8 mouse cellular contexts compared by ENCODE assay signal in the genomic region with DNA sequence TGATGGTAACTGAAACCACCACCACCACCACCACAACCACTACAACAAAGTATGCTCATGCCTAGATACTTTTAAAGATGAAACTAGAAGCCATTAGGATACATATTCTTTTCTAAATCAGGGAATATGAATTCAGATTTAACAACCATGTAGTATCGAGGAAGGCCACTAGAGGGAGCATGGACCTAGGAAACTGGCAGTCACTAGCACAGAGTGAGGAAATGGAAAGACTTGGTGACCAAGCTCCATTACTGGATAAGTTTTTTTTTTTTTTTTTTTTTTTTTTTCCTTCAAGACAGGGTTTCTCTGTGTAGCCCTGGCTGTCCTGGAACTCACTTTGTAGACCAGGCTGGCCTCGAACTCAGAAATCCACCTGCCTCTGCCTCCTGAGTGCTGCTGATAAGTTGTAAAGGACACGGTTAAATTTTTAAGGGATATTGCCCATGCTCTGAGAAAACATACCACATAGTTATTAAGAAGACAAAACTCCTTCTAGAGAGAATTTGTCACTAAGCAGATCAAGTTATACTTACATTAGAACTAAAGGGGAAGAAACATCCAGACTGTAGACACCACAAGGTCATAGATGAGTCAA. TPM values are rescaled to one million over a fixed set of nuclear protein-coding genes. Genes with fewer than 3 reads are reported as not detected.
A peak's percentile ranks its signal among the peaks of the same experiment; 100 is the strongest.
DNase-seq lines count a peak whose midpoint lies in the region; ATAC-seq and TF ChIP-seq lines count a peak whose summit lies in the region.
"Had no signal": no experiment of that assay in that cellular context is flagged by ENCODE, and none has a peak within 500 bp of the region (broad histone marks: within the 10 kb centered on the region; RNA-seq: fewer than 3 reads in every experiment).

No protein-coding gene starts in this region.

- TF ChIP-seq EP300 in ES-Bruce4 (IDR thresholded peaks at IDR 0.05; ENCODE audit: insufficient read depth, low read depth, low read length): no peak

- no peak overlapping the region for H3K27ac ChIP-seq in ES-Bruce4 (ENCODE audit: insufficient read depth, low read length)
- no peak overlapping the region for H3K27ac ChIP-seq in forebrain, embryonic 15.5 days (replicated peaks)
- no peak overlapping the region for H3K27ac ChIP-seq in neural tube, embryonic 15.5 days (replicated peaks)
- H3K27ac ChIP-seq: heart, embryonic 13.5 days had no signal

- peak; percentile 85 to 86 for DNase-seq in left cerebral cortex, postnatal 14 days (ENCODE audit: low spot score in 2 of 2)
- DNase-seq in left cerebral cortex, adult 11 months (ENCODE audit: low spot score): no peak
- DNase-seq in brain, adult 2 months (ENCODE audit: low read depth, low spot score): peak; percentile 78
- peak; percentile 54 for DNase-seq in large intestine, adult 2 months (ENCODE audit: low read depth, low spot score)

- WGBS in forebrain, embryonic 15.5 days: 46% methylated on average over 3 of the region's 3 CpGs
- 46% methylated on average over 3 of the region's 3 CpGs for WGBS in large intestine, adult 2 months
- WGBS in neural tube, embryonic 15.5 days: 49% methylated on average over 3 of the region's 3 CpGs

- no peaks in the 10 kb centered on the region for H3K4me1 ChIP-seq in ES-Bruce4 (ENCODE audit: control insufficient read depth, insufficient read depth, low read length)
- no peaks in the 10 kb centered on the region for H3K4me1 ChIP-seq in forebrain, embryonic 15.5 days
- H3K4me1 ChIP-seq in neural tube, embryonic 15.5 days: 0 out of 2 replicates have a peak, but pooled peaks cover 3% of the 10 kb centered on the region
- H3K4me1 ChIP-seq: heart, embryonic 13.5 days had no signal

- no peak overlapping the region for H3K4me3 ChIP-seq in ES-Bruce4 (ENCODE audit: low read depth, low read length)
- H3K4me3 ChIP-seq in forebrain, embryonic 15.5 days: no peak overlapping the region
- H3K4me3 ChIP-seq in neural tube, embryonic 15.5 days (replicated peaks): no peak overlapping the region
- H3K4me3 ChIP-seq: heart, embryonic 13.5 days had no signal

- peak; percentile 57; the same call in 1 of the 2 replicates for ATAC-seq in forebrain, embryonic 15.5 days (replicated peaks)
- ATAC-seq in neural tube, embryonic 15.5 days (ENCODE audit: low FRiP score): peak; percentile 38; the same call in 1 of the 2 replicates

- no peak for TF ChIP-seq POLR2A in ES-Bruce4 (IDR thresholded peaks at IDR 0.05; ENCODE audit: insufficient read depth, low read length)

- peak; percentile 4 for TF ChIP-seq CTCF in ES-Bruce4 (IDR thresholded peaks at IDR 0.05; ENCODE audit: low read depth, low read length)

- H3K9ac ChIP-seq in ES-Bruce4 (ENCODE audit: low read depth, poor library complexity, severe bottlenecking): no peak overlapping the region
- no peak overlapping the region for H3K9ac ChIP-seq in forebrain, embryonic 15.5 days (replicated peaks)
- H3K9ac ChIP-seq in neural tube, embryonic 15.5 days (replicated peaks): no peak overlapping the region
- H3K9ac ChIP-seq: heart, embryonic 13.5 days had no signal

- H3K36me3 ChIP-seq in ES-Bruce4 (ENCODE audit: control insufficient read depth, insufficient read depth, low read length, poor library complexity, severe bottlenecking): no peaks in the 10 kb centered on the region; the same call in 1 of the 2 replicates
- no peaks in the 10 kb centered on the region for H3K36me3 ChIP-seq in forebrain, embryonic 15.5 days
- H3K36me3 ChIP-seq in neural tube, embryonic 15.5 days: no peaks in the 10 kb centered on the region
- H3K36me3 ChIP-seq: heart, embryonic 13.5 days had no signal

- intact Hi-C loops in left cerebral cortex, postnatal 14 days (cut with DNase I): no loop called here

- H3K4me2 ChIP-seq in forebrain, embryonic 15.5 days (replicated peaks): no peak overlapping the region
- no peak overlapping the region for H3K4me2 ChIP-seq in neural tube, embryonic 15.5 days
- H3K4me2 ChIP-seq: heart, embryonic 13.5 days had no signal

- H3K27me3 ChIP-seq in ES-Bruce4 (ENCODE audit: control insufficient read depth, insufficient read depth, low read length, poor library complexity, severe bottlenecking): no peaks in the 10 kb centered on the region; the same call in 1 of the 2 replicates
- no peaks in the 10 kb centered on the region for H3K27me3 ChIP-seq in forebrain, embryonic 15.5 days
- no peaks in the 10 kb centered on the region for H3K27me3 ChIP-seq in neural tube, embryonic 15.5 days (replicated peaks)

- peaks cover 7% of the 10 kb centered on the region for H3K9me3 ChIP-seq in ES-Bruce4 (replicated peaks; ENCODE audit: control insufficient read depth, insufficient read depth, low read length, poor library complexity, severe bottlenecking)
- H3K9me3 ChIP-seq in forebrain, embryonic 15.5 days: no peaks in the 10 kb centered on the region
- no peaks in the 10 kb centered on the region for H3K9me3 ChIP-seq in neural tube, embryonic 15.5 days (replicated peaks)
- H3K9me3 ChIP-seq: heart, embryonic 13.5 days had no signal

RNA-seq across cellular contexts. Expression of gene Glycam1, which starts 12.7 kb away (rescaled TPM):
- total RNA-seq in left cerebral cortex, postnatal 14 days (2021): 1 to 10 TPM in 1 of 2 experiments, under 1 TPM in 1; 0.97 to 1.0 TPM
- not detected in 2 replicates for polyA plus RNA-seq in ES-Bruce4 (2011; ENCODE audit: insufficient read depth, insufficient read length, low read depth, missing spikeins)
- not detected in 2 replicates for polyA plus RNA-seq in forebrain, embryonic 15.5 days (2015; fragmentation: Nextera tagmentation; extraction: Ambion mirVana)
- 1.2 and 4.9 TPM in 2 replicates for polyA plus RNA-seq in large intestine, adult 2 months (2012; rRNA removed)
- not detected in 2 replicates for polyA plus RNA-seq in neural tube, embryonic 15.5 days (2015; fragmentation: Nextera tagmentation; extraction: Ambion mirVana)
- polyA plus RNA-seq: heart, embryonic 13.5 days had no signal

RNA-seq across cellular contexts. Expression of gene Ppp1r1a, which starts 14.4 kb away (rescaled TPM):
- 100 to 1,000 TPM; 147 to 153 TPM for total RNA-seq in left cerebral cortex, postnatal 14 days (2021)
- polyA plus RNA-seq in ES-Bruce4 (2011; ENCODE audit: insufficient read depth, insufficient read length, low read depth, missing spikeins): 19.9 and 24.6 TPM in 2 replicates
- 100 TPM in 2 replicates for polyA plus RNA-seq in forebrain, embryonic 15.5 days (2015; fragmentation: Nextera tagmentation; extraction: Ambion mirVana)
- 3.3 and 3.6 TPM in 2 replicates for polyA plus RNA-seq in large intestine, adult 2 months (2012; rRNA removed)
- 94.4 and 118 TPM in 2 replicates for polyA plus RNA-seq in neural tube, embryonic 15.5 days (2015; fragmentation: Nextera tagmentation; extraction: Ambion mirVana)

RNA-seq across cellular contexts. Expression of gene Pde1b, which starts 49.4 kb away (rescaled TPM):
- 100 to 1,000 TPM in 1 of 2 experiments, 10 to 100 TPM in 1; 94.8 to 109 TPM for total RNA-seq in left cerebral cortex, postnatal 14 days (2021)
- polyA plus RNA-seq in ES-Bruce4 (2011; ENCODE audit: insufficient read depth, insufficient read length, low read depth, missing spikeins): 20.0 and 21.7 TPM in 2 replicates
- polyA plus RNA-seq in forebrain, embryonic 15.5 days (2015; fragmentation: Nextera tagmentation; extraction: Ambion mirVana): 71.3 and 73.2 TPM in 2 replicates
- polyA plus RNA-seq in large intestine, adult 2 months (2012; rRNA removed): 8.2 and 8.7 TPM in 2 replicates
- polyA plus RNA-seq in neural tube, embryonic 15.5 days (2015; fragmentation: Nextera tagmentation; extraction: Ambion mirVana): 77.9 and 89.8 TPM in 2 replicates
